Mouse (Mus musculus) heart, embryonic 12.5 days (tissue): ENCODE data around the gene Ppp6r2. TPM values are rescaled to one million over a fixed set of nuclear protein-coding genes. Genes with fewer than 3 reads are reported as not detected.

Experiments
- ATAC-seq: fragments of 200-750 bp; cut with Nextera tagmentation; 2 replicates; pipeline ENCODE4 v1.8.0; 2017; ENCODE audit warnings: moderate TSS enrichment, moderate library complexity; ENCODE audit not compliant: insufficient number of reproducible peaks, low FRiP score
- H3K27ac ChIP-seq: fragments of 300-500 bp; sonication (generic); 2 replicates; pipeline ENCODE4 v1.5.1; 2016; ENCODE audit warnings: mild to moderate bottlenecking, moderate library complexity; ENCODE audit not compliant: poor library complexity, severe bottlenecking
- H3K27me3 ChIP-seq: fragments of 300-500 bp; sonication (generic); replicated peaks from 2 replicates; pipeline ENCODE4 v1.6.1; 2016; ENCODE audit warnings: mild to moderate bottlenecking, moderate library complexity
- H3K36me3 ChIP-seq: fragments of 300-500 bp; sonication (generic); 2 replicates; pipeline ENCODE4 v1.6.1; 2016; ENCODE audit warnings: mild to moderate bottlenecking, moderate library complexity
- H3K4me1 ChIP-seq: fragments of 300-500 bp; sonication (generic); replicated peaks from 2 replicates; pipeline ENCODE4 v1.6.1; 2016; ENCODE audit warnings: mild to moderate bottlenecking
- H3K4me2 ChIP-seq: fragments of 300-500 bp; sonication (generic); 2 replicates; pipeline ENCODE4 v1.6.1; 2016; ENCODE audit warnings: mild to moderate bottlenecking, moderate library complexity
- H3K4me3 ChIP-seq: fragments of 300-500 bp; sonication (generic); 2 replicates; pipeline ENCODE4 v1.5.1; 2016; ENCODE audit warnings: mild to moderate bottlenecking
- H3K9ac ChIP-seq: fragments of 300-500 bp; sonication (generic); 2 replicates; pipeline ENCODE4 v1.6.1; 2016; ENCODE audit warnings: mild to moderate bottlenecking, moderate library complexity
- H3K9me3 ChIP-seq: fragments of 300-500 bp; sonication (generic); replicated peaks from 2 replicates; pipeline ENCODE4 v1.6.1; 2016; ENCODE audit warnings: mild to moderate bottlenecking, moderate library complexity
- WGBS: fragments of 180-500 bp; shearing (Covaris S2); methylation state at CpG from one replicate; pipeline ENCODE4 v1.1.7; 2016; 5-methylcytosine and 5-hydroxymethylcytosine counted together
- polyA plus RNA-seq: library from polyadenylated mRNA; unstranded; fragments of >200 nt; fragmentation: Nextera tagmentation; extraction: Ambion mirVana; gene quantifications from 2 replicates; pipeline ENCODE4 v1.2.1, GENCODE M21; 2016

Gene Ppp6r2
- polyA plus RNA-seq, 1 experiment from 2014 or later: 25.9 TPM

GRCm38 (mm10) chr15:89275497-89275896, 64.1 kb downstream of the Ppp6r2 start:
- WGBS: 81% methylated on average over 3 of the region's 3 CpGs
- H3K4me2 ChIP-seq: no peak overlapping the region

GRCm38 (mm10) chr15:89277366-89277765, 66.0 kb downstream of the Ppp6r2 start:
- 87% methylated on average over 4 of the region's 4 CpGs for WGBS
- no peaks in the 10 kb centered on the region for H3K9me3 ChIP-seq
- no peak overlapping the region for H3K4me2 ChIP-seq
- H3K9ac ChIP-seq: no peak overlapping the region
- peaks cover 87% of the 10 kb centered on the region for H3K36me3 ChIP-seq
- H3K27ac ChIP-seq: no peak overlapping the region
- H3K27me3 ChIP-seq: no peaks in the 10 kb centered on the region
- ATAC-seq: no peak
- no peak overlapping the region for H3K4me3 ChIP-seq
- H3K4me1 ChIP-seq: no peaks in the 10 kb centered on the region

More at GRCm38 (mm10) chr15:89275497-89275896, 64.1 kb downstream of the Ppp6r2 start:
- ATAC-seq: no peak
- Histone ChIP-seq H3K4me3 (no peak overlapping the region), H3K36me3 (peaks cover 79% of the 10 kb centered on the region), H3K27ac (no peak overlapping the region), H3K9ac (no peak overlapping the region), H3K27me3 (no peaks in the 10 kb centered on the region), H3K9me3 (no peaks in the 10 kb centered on the region), H3K4me1 (no peaks in the 10 kb centered on the region)

- 83% methylated on average over 6 of the region's 6 CpGs for WGBS
- Histone ChIP-seq H3K4me1 (peaks cover 7% of the 10 kb centered on the region; the same call in 1 of the 2 replicates), H3K36me3 (peaks cover 91% of the 10 kb centered on the region), H3K4me3 (no peak overlapping the region), H3K4me2 (no peak overlapping the region), H3K27me3 (no peaks in the 10 kb centered on the region), H3K9ac (no peak overlapping the region), H3K27ac (no peak overlapping the region), H3K9me3 (no peaks in the 10 kb centered on the region)
- no peak for ATAC-seq
Observed at GRCm38 (mm10) chr15:89282546-89282945, 71.2 kb downstream of the Ppp6r2 start.

- H3K4me1 ChIP-seq: peaks cover 7% of the 10 kb centered on the region; the same call in 1 of the 2 replicates
- no peak for ATAC-seq
- no peaks in the 10 kb centered on the region for H3K27me3 ChIP-seq
- no peak overlapping the region for H3K9ac ChIP-seq
- H3K9me3 ChIP-seq: no peaks in the 10 kb centered on the region
- no peak overlapping the region for H3K27ac ChIP-seq
- H3K4me3 ChIP-seq: no peak overlapping the region
- no peak overlapping the region for H3K4me2 ChIP-seq
- WGBS: 85% methylated on average over 2 of the region's 2 CpGs
- peaks cover 91% of the 10 kb centered on the region for H3K36me3 ChIP-seq
Observed at GRCm38 (mm10) chr15:89284094-89284493, 72.7 kb downstream of the Ppp6r2 start.

- no peak overlapping the region for H3K27ac ChIP-seq
- no peak overlapping the region for H3K9ac ChIP-seq
- H3K4me1 ChIP-seq: peaks cover 7% of the 10 kb centered on the region; the same call in 1 of the 2 replicates
- peaks cover 91% of the 10 kb centered on the region for H3K36me3 ChIP-seq
- H3K4me2 ChIP-seq: no peak overlapping the region
- H3K4me3 ChIP-seq: no peak overlapping the region
- no peaks in the 10 kb centered on the region for H3K27me3 ChIP-seq
- H3K9me3 ChIP-seq: no peaks in the 10 kb centered on the region
- no peak for ATAC-seq
Observed at GRCm38 (mm10) chr15:89285004-89285403, 73.7 kb downstream of the Ppp6r2 start.

- Histone ChIP-seq H3K4me3 (no peak overlapping the region), H3K4me2 (no peak overlapping the region), H3K9me3 (no peaks in the 10 kb centered on the region), H3K36me3 (peaks cover 91% of the 10 kb centered on the region), H3K9ac (no peak overlapping the region), H3K4me1 (peaks cover 7% of the 10 kb centered on the region; the same call in 1 of the 2 replicates), H3K27me3 (no peaks in the 10 kb centered on the region), H3K27ac (no peak overlapping the region)
- WGBS: 88% methylated on average over 5 of the region's 5 CpGs
- no peak; the same call in 1 of the 2 replicates for ATAC-seq
Observed at GRCm38 (mm10) chr15:89285478-89285877, 74.1 kb downstream of the Ppp6r2 start.

- no peak overlapping the region for H3K9ac ChIP-seq
- WGBS: 84% methylated on average over 7 of the region's 7 CpGs
- no peaks in the 10 kb centered on the region for H3K27me3 ChIP-seq
- H3K36me3 ChIP-seq: peaks cover 90% of the 10 kb centered on the region
- no peaks in the 10 kb centered on the region for H3K9me3 ChIP-seq
- no peak overlapping the region for H3K4me2 ChIP-seq
- no peak overlapping the region for H3K4me3 ChIP-seq
- peaks cover 7% of the 10 kb centered on the region; the same call in 1 of the 2 replicates for H3K4me1 ChIP-seq
- ATAC-seq: no peak
- no peak overlapping the region for H3K27ac ChIP-seq
Observed at GRCm38 (mm10) chr15:89286114-89286513, 74.8 kb downstream of the Ppp6r2 start.

GRCm38 (mm10) chr15:89286582-89286981, 75.2 kb downstream of the Ppp6r2 start:
- no peaks in the 10 kb centered on the region for H3K27me3 ChIP-seq
- H3K9ac ChIP-seq: no peak overlapping the region
- H3K4me2 ChIP-seq: no peak overlapping the region
- no peak for ATAC-seq
- H3K36me3 ChIP-seq: peaks cover 90% of the 10 kb centered on the region
- H3K9me3 ChIP-seq: no peaks in the 10 kb centered on the region
- H3K4me1 ChIP-seq: peaks cover 7% of the 10 kb centered on the region; the same call in 1 of the 2 replicates
- H3K27ac ChIP-seq: no peak overlapping the region
- H3K4me3 ChIP-seq: no peak overlapping the region
- 88% methylated on average over 5 of the region's 5 CpGs for WGBS

GRCm38 (mm10) chr15:89288227-89288767, 76.9 kb downstream of the Ppp6r2 start:
- WGBS: 88% methylated on average over 23 of the region's 23 CpGs
- H3K9ac ChIP-seq: no peak overlapping the region
- no peak overlapping the region for H3K4me3 ChIP-seq
- H3K4me1 ChIP-seq: peaks cover 7% of the 10 kb centered on the region; the same call in 1 of the 2 replicates
- H3K27ac ChIP-seq: no peak overlapping the region; the same call in 1 of the 2 replicates
- peaks cover 90% of the 10 kb centered on the region for H3K36me3 ChIP-seq
- H3K9me3 ChIP-seq: no peaks in the 10 kb centered on the region
- no peak overlapping the region for H3K4me2 ChIP-seq
- no peak; the same call in 1 of the 2 replicates for ATAC-seq
- no peaks in the 10 kb centered on the region for H3K27me3 ChIP-seq

- Histone ChIP-seq H3K4me1 (peaks cover 7% of the 10 kb centered on the region; the same call in 1 of the 2 replicates), H3K27ac (no peak overlapping the region), H3K4me3 (no peak overlapping the region), H3K9me3 (no peaks in the 10 kb centered on the region), H3K27me3 (no peaks in the 10 kb centered on the region), H3K4me2 (no peak overlapping the region), H3K36me3 (peaks cover 90% of the 10 kb centered on the region), H3K9ac (no peak overlapping the region)
- ATAC-seq: no peak
- 95% methylated on average over 11 of the region's 11 CpGs for WGBS
Observed at GRCm38 (mm10) chr15:89289455-89289854, 78.1 kb downstream of the Ppp6r2 start.

GRCm38 (mm10) chr15:89291521-89291920, 80.2 kb downstream of the Ppp6r2 start:
- Histone ChIP-seq H3K9ac (no peak overlapping the region), H3K4me1 (peaks cover 3% of the 10 kb centered on the region; the same call in 1 of the 2 replicates), H3K36me3 (peaks cover 96% of the 10 kb centered on the region), H3K4me2 (no peak overlapping the region), H3K27me3 (no peaks in the 10 kb centered on the region), H3K4me3 (no peak overlapping the region), H3K27ac (no peak overlapping the region), H3K9me3 (no peaks in the 10 kb centered on the region)
- 82% methylated on average over 3 of the region's 3 CpGs for WGBS
- ATAC-seq: no peak

- Histone ChIP-seq H3K4me2 (no peak overlapping the region), H3K9ac (no peak overlapping the region), H3K27ac (no peak overlapping the region), H3K4me1 (peaks cover 8% of the 10 kb centered on the region), H3K36me3 (peaks cover 96% of the 10 kb centered on the region), H3K9me3 (no peaks in the 10 kb centered on the region), H3K4me3 (no peak overlapping the region), H3K27me3 (no peaks in the 10 kb centered on the region)
- WGBS: 47% methylated on average over 2 of the region's 2 CpGs
- ATAC-seq: no peak
Observed at GRCm38 (mm10) chr15:89292795-89293194, 81.4 kb downstream of the Ppp6r2 start.
